Mouse (Mus musculus) forebrain, embryonic 10.5 days (tissue): ENCODE measurements around the gene Sgsm3. TPM values are rescaled to one million over a fixed set of nuclear protein-coding genes. Genes with fewer than 3 reads are reported as not detected.
A peak's percentile ranks its signal among the peaks of the same experiment; 100 is the strongest.

ENCODE experiments used
- DNase-seq: peaks from one replicate; pipeline ENCODE4 v3.0.0-alpha.2; 2017; ENCODE audit warnings: low spot score; ENCODE audit errors: extremely low spot score
- H3K27ac ChIP-seq: fragments of 300-500 bp; sonication (generic); 2 replicates; pipeline ENCODE4 v1.5.1; 2016; ENCODE audit warnings: mild to moderate bottlenecking
- H3K27me3 ChIP-seq: fragments of 300-500 bp; sonication (generic); 2 replicates; pipeline ENCODE4 v1.6.1; 2016; ENCODE audit warnings: mild to moderate bottlenecking; ENCODE audit not compliant: poor library complexity, severe bottlenecking
- H3K36me3 ChIP-seq: fragments of 300-500 bp; sonication (generic); replicated peaks from 2 replicates; pipeline ENCODE4 v1.6.1; 2016; ENCODE audit warnings: mild to moderate bottlenecking, moderate library complexity
- H3K4me1 ChIP-seq: fragments of 300-500 bp; sonication (generic); 2 replicates; pipeline ENCODE4 v1.6.1; 2016
- H3K4me3 ChIP-seq: fragments of 300-500 bp; sonication (generic); 2 replicates; pipeline ENCODE4 v1.5.1; 2016; ENCODE audit warnings: mild to moderate bottlenecking, moderate library complexity
- H3K9me3 ChIP-seq: fragments of 300-500 bp; sonication (generic); 2 replicates; pipeline ENCODE4 v1.6.1; 2016; ENCODE audit warnings: mild to moderate bottlenecking, moderate library complexity
- WGBS: fragments of 180-500 bp; shearing (Covaris S2); methylation state at CpG from one replicate; pipeline ENCODE4 v1.1.7; 2016; 5-methylcytosine and 5-hydroxymethylcytosine counted together
- polyA plus RNA-seq: library from polyadenylated mRNA; unstranded; fragments of >200 nt; fragmentation: Nextera tagmentation; extraction: Ambion mirVana; gene quantifications from 2 replicates; pipeline ENCODE4 v1.2.1, GENCODE M21; 2016

The Sgsm3 gene
- polyA plus RNA-seq, 1 experiment from 2014 or later: 35.5 TPM

GRCm38 (mm10) chr15:80989712-80990111 lies 12.1 kb downstream of the Sgsm3 start:
- Histone ChIP-seq H3K9me3 (no peaks in the 10 kb centered on the region), H3K27ac (no peak overlapping the region), H3K4me3 (no peak overlapping the region), H3K4me1 (no peaks in the 10 kb centered on the region), H3K27me3 (no peaks in the 10 kb centered on the region), H3K36me3 (no peaks in the 10 kb centered on the region)
- 82% methylated on average over 3 of the region's 3 CpGs for WGBS
- no peak for DNase-seq

GRCm38 (mm10) chr15:80994959-80995358 lies 17.4 kb downstream of the Sgsm3 start:
- Histone ChIP-seq H3K4me1 (peaks cover 4% of the 10 kb centered on the region), H3K27ac (no peak overlapping the region), H3K9me3 (no peaks in the 10 kb centered on the region), H3K36me3 (no peaks in the 10 kb centered on the region), H3K27me3 (no peaks in the 10 kb centered on the region), H3K4me3 (no peak overlapping the region)
- WGBS: 92% methylated on average over 5 of the region's 5 CpGs
- no peak for DNase-seq

- H3K4me3 ChIP-seq: no peak overlapping the region
- no peaks in the 10 kb centered on the region for H3K27me3 ChIP-seq
- no peaks in the 10 kb centered on the region for H3K36me3 ChIP-seq
- H3K9me3 ChIP-seq: no peaks in the 10 kb centered on the region
- H3K4me1 ChIP-seq: peaks cover 11% of the 10 kb centered on the region
- H3K27ac ChIP-seq: no peak overlapping the region
- WGBS: 88% methylated on average over 6 of the region's 6 CpGs
- no peak for DNase-seq
These were observed 18.7 kb downstream of the Sgsm3 start for GRCm38 (mm10) chr15:80996090-80996835.

- Histone ChIP-seq H3K4me1 (peaks cover 11% of the 10 kb centered on the region), H3K27me3 (no peaks in the 10 kb centered on the region), H3K9me3 (no peaks in the 10 kb centered on the region), H3K36me3 (no peaks in the 10 kb centered on the region), H3K27ac (no peak overlapping the region), H3K4me3 (no peak overlapping the region)
- WGBS: 71% methylated on average over 1 of the region's 1 CpGs
- DNase-seq: no peak
These were observed 19.5 kb downstream of the Sgsm3 start for GRCm38 (mm10) chr15:80997077-80997476.

- WGBS: 64% methylated on average over 3 of the region's 4 CpGs
These were observed 23.0 kb downstream of the Sgsm3 start for GRCm38 (mm10) chr15:81000419-81001138.

GRCm38 (mm10) chr15:81006127-81006735 lies 28.7 kb downstream of the Sgsm3 start:
- Histone ChIP-seq H3K4me3 (no peak overlapping the region), H3K4me1 (no peaks in the 10 kb centered on the region), H3K27ac (no peak overlapping the region), H3K9me3 (no peaks in the 10 kb centered on the region), H3K27me3 (no peaks in the 10 kb centered on the region), H3K36me3 (peaks cover 53% of the 10 kb centered on the region)
- 88% methylated on average over 10 of the region's 10 CpGs for WGBS
- DNase-seq: no peak

More at GRCm38 (mm10) chr15:81000419-81001138, 23.0 kb downstream of the Sgsm3 start:
- H3K27me3 ChIP-seq: no peaks in the 10 kb centered on the region
- no peak for DNase-seq
- peaks cover 11% of the 10 kb centered on the region for H3K4me1 ChIP-seq
- H3K9me3 ChIP-seq: no peaks in the 10 kb centered on the region
- no peak overlapping the region for H3K4me3 ChIP-seq
- no peak overlapping the region for H3K27ac ChIP-seq
- H3K36me3 ChIP-seq: peaks cover 19% of the 10 kb centered on the region

- no peaks in the 10 kb centered on the region for H3K4me1 ChIP-seq
- H3K4me3 ChIP-seq: no peak overlapping the region
- H3K27me3 ChIP-seq: no peaks in the 10 kb centered on the region
- DNase-seq: no peak
- H3K36me3 ChIP-seq: peaks cover 64% of the 10 kb centered on the region
- no peak overlapping the region for H3K27ac ChIP-seq
- WGBS: 94% methylated on average over 9 of the region's 9 CpGs
- H3K9me3 ChIP-seq: no peaks in the 10 kb centered on the region
These were observed 29.8 kb downstream of the Sgsm3 start for GRCm38 (mm10) chr15:81007339-81007738.

GRCm38 (mm10) chr15:81007905-81008304 lies 30.3 kb downstream of the Sgsm3 start:
- H3K36me3 ChIP-seq: peaks cover 66% of the 10 kb centered on the region

GRCm38 (mm10) chr15:81008689-81009123 lies 31.1 kb downstream of the Sgsm3 start:
- Histone ChIP-seq H3K36me3 (peaks cover 67% of the 10 kb centered on the region), H3K4me1 (no peaks in the 10 kb centered on the region), H3K4me3 (no peak overlapping the region), H3K9me3 (no peaks in the 10 kb centered on the region), H3K27ac (no peak overlapping the region), H3K27me3 (no peaks in the 10 kb centered on the region)
- 69% methylated on average over 10 of the region's 10 CpGs for WGBS
- DNase-seq: no peak

More at GRCm38 (mm10) chr15:81007905-81008304, 30.3 kb downstream of the Sgsm3 start:
- no peak for DNase-seq
- no peak overlapping the region for H3K4me3 ChIP-seq
- no peaks in the 10 kb centered on the region for H3K4me1 ChIP-seq
- H3K27me3 ChIP-seq: no peaks in the 10 kb centered on the region
- WGBS: 88% methylated on average over 8 of the region's 8 CpGs
- H3K9me3 ChIP-seq: no peaks in the 10 kb centered on the region
- no peak overlapping the region for H3K27ac ChIP-seq

- Histone ChIP-seq H3K27me3 (no peaks in the 10 kb centered on the region), H3K9me3 (no peaks in the 10 kb centered on the region), H3K27ac (0 out of 2 replicates have a peak overlapping the region, but pooled peaks have one; percentile 11), H3K4me3 (no peak overlapping the region), H3K4me1 (no peaks in the 10 kb centered on the region), H3K36me3 (peaks cover 73% of the 10 kb centered on the region)
- DNase-seq: no peak
- WGBS: 86% methylated on average over 7 of the region's 7 CpGs
These were observed 32.5 kb downstream of the Sgsm3 start for GRCm38 (mm10) chr15:81010114-81010513.

- DNase-seq: no peak
- Histone ChIP-seq H3K27me3 (no peaks in the 10 kb centered on the region), H3K9me3 (no peaks in the 10 kb centered on the region), H3K27ac (no peak overlapping the region), H3K36me3 (peaks cover 84% of the 10 kb centered on the region), H3K4me3 (no peak overlapping the region), H3K4me1 (no peaks in the 10 kb centered on the region)
- WGBS: 89% methylated on average over 3 of the region's 3 CpGs
These were observed 34.0 kb downstream of the Sgsm3 start for GRCm38 (mm10) chr15:81011523-81011922.

- peaks cover 89% of the 10 kb centered on the region for H3K36me3 ChIP-seq
- no peak for DNase-seq
- WGBS: 88% methylated on average over 4 of the region's 4 CpGs
These were observed 34.8 kb downstream of the Sgsm3 start for GRCm38 (mm10) chr15:81012359-81012758.

GRCm38 (mm10) chr15:81013186-81013585 lies 35.6 kb downstream of the Sgsm3 start:
- Histone ChIP-seq H3K27ac (no peak overlapping the region), H3K36me3 (peaks cover 95% of the 10 kb centered on the region), H3K4me1 (no peaks in the 10 kb centered on the region), H3K9me3 (no peaks in the 10 kb centered on the region), H3K27me3 (no peaks in the 10 kb centered on the region), H3K4me3 (no peak overlapping the region)
- DNase-seq: no peak
- WGBS: 90% methylated on average over 7 of the region's 7 CpGs

More at GRCm38 (mm10) chr15:81012359-81012758, 34.8 kb downstream of the Sgsm3 start:
- H3K27me3 ChIP-seq: no peaks in the 10 kb centered on the region
- H3K27ac ChIP-seq: no peak overlapping the region
- no peaks in the 10 kb centered on the region for H3K9me3 ChIP-seq
- H3K4me1 ChIP-seq: no peaks in the 10 kb centered on the region
- H3K4me3 ChIP-seq: no peak overlapping the region
